Mouse (Mus musculus) neural tube, embryonic 15.5 days (tissue): ENCODE results near the gene Mfap5. TPM values are rescaled to one million over a fixed set of nuclear protein-coding genes. Genes with fewer than 3 reads are reported as not detected.
"Not testable (repeated sequence)": the region's sequence is repeated elsewhere in the genome, so short reads cannot be mapped to it uniquely, and the experiment has no call there.

Experiments
- ATAC-seq: fragments of 200-750 bp; cut with Nextera tagmentation; 2 replicates; pipeline ENCODE4 v1.8.0; 2017; ENCODE audit warnings: mild to moderate bottlenecking, moderate TSS enrichment, moderate library complexity; ENCODE audit not compliant: low FRiP score
- H3K27ac ChIP-seq: fragments of 300-500 bp; sonication (generic); replicated peaks from 2 replicates; pipeline ENCODE4 v1.5.1; 2015; ENCODE audit warnings: mild to moderate bottlenecking, inconsistent platforms
- H3K27me3 ChIP-seq: fragments of 300-500 bp; sonication (generic); replicated peaks from 2 replicates; pipeline ENCODE4 v1.6.1; 2015; ENCODE audit warnings: inconsistent platforms
- H3K36me3 ChIP-seq: fragments of 300-500 bp; sonication (generic); 2 replicates; pipeline ENCODE4 v1.6.1; 2015; ENCODE audit warnings: inconsistent platforms
- H3K4me1 ChIP-seq: fragments of 300-500 bp; sonication (generic); 2 replicates; pipeline ENCODE4 v1.6.1; 2015; ENCODE audit warnings: inconsistent platforms
- H3K4me2 ChIP-seq: fragments of 300-500 bp; sonication (generic); 2 replicates; pipeline ENCODE4 v1.6.1; 2015; ENCODE audit warnings: inconsistent platforms, mild to moderate bottlenecking, moderate library complexity
- H3K4me3 ChIP-seq: fragments of 300-500 bp; sonication (generic); replicated peaks from 2 replicates; pipeline ENCODE4 v1.5.1; 2015; ENCODE audit warnings: mild to moderate bottlenecking, inconsistent platforms
- H3K9ac ChIP-seq: fragments of 300-500 bp; sonication (generic); replicated peaks from 2 replicates; pipeline ENCODE4 v1.6.1; 2015; ENCODE audit warnings: mild to moderate bottlenecking, inconsistent platforms
- H3K9me3 ChIP-seq: fragments of 300-500 bp; sonication (generic); replicated peaks from 2 replicates; pipeline ENCODE4 v1.6.1; 2016; ENCODE audit warnings: inconsistent platforms
- WGBS: fragments of 180-500 bp; shearing (Covaris S2); methylation state at CpG from one replicate; pipeline ENCODE4 v1.1.7; 2015; ENCODE audit warnings: mixed read lengths; 5-methylcytosine and 5-hydroxymethylcytosine counted together
- polyA plus RNA-seq: library from polyadenylated mRNA; unstranded; fragments of >200 nt; fragmentation: Nextera tagmentation; extraction: Ambion mirVana; gene quantifications from 2 replicates; pipeline ENCODE4 v1.2.1, GENCODE M21; 2015

Mfap5 gene
- polyA plus RNA-seq, 1 experiment from 2014 or later, result 11.3 TPM

- 83% methylated on average over 1 of the region's 1 CpGs for WGBS
- Histone ChIP-seq H3K9me3 (no peaks in the 10 kb centered on the region), H3K27me3 (no peaks in the 10 kb centered on the region), H3K4me3 (no peak overlapping the region), H3K4me1 (no peaks in the 10 kb centered on the region), H3K4me2 (no peak overlapping the region), H3K9ac (no peak overlapping the region), H3K27ac (no peak overlapping the region), H3K36me3 (no peaks in the 10 kb centered on the region)
- ATAC-seq, result no peak
Measured at GRCm38 (mm10) chr6:122517668-122518067, 12.0 kb downstream of the Mfap5 start.

- no peaks in the 10 kb centered on the region for H3K4me1 ChIP-seq
- no peak for ATAC-seq
- H3K4me3 ChIP-seq, result no peak overlapping the region
- H3K9me3 ChIP-seq, result no peaks in the 10 kb centered on the region
- H3K36me3 ChIP-seq, result no peaks in the 10 kb centered on the region
- no peak overlapping the region for H3K27ac ChIP-seq
- no peak overlapping the region for H3K4me2 ChIP-seq
- H3K27me3 ChIP-seq, result no peaks in the 10 kb centered on the region
- WGBS, result 33% methylated on average over 2 of the region's 2 CpGs
- no peak overlapping the region for H3K9ac ChIP-seq
Measured at GRCm38 (mm10) chr6:122519384-122519783, 13.7 kb downstream of the Mfap5 start.

GRCm38 (mm10) chr6:122522595-122522994, 16.9 kb downstream of the Mfap5 start:
- H3K27me3 ChIP-seq, result no peaks in the 10 kb centered on the region
- peak; percentile 78 for ATAC-seq
- H3K27ac ChIP-seq, result no peak overlapping the region
- H3K9ac ChIP-seq, result no peak overlapping the region
- no peaks in the 10 kb centered on the region for H3K36me3 ChIP-seq
- peak overlapping the region; percentile 9; the same call in 1 of the 2 replicates for H3K4me2 ChIP-seq
- no peaks in the 10 kb centered on the region for H3K9me3 ChIP-seq
- no peaks in the 10 kb centered on the region for H3K4me1 ChIP-seq
- no peak overlapping the region for H3K4me3 ChIP-seq
- WGBS, result 75% methylated on average over 9 of the region's 9 CpGs

- no peak overlapping the region for H3K4me2 ChIP-seq
- no peak overlapping the region for H3K9ac ChIP-seq
- H3K4me1 ChIP-seq, result no peaks in the 10 kb centered on the region
- no peaks in the 10 kb centered on the region for H3K36me3 ChIP-seq
- no peak overlapping the region for H3K4me3 ChIP-seq
- no peaks in the 10 kb centered on the region for H3K9me3 ChIP-seq
- 86% methylated on average over 8 of the region's 8 CpGs for WGBS
- ATAC-seq, result no peak
- H3K27ac ChIP-seq, result no peak overlapping the region
- no peaks in the 10 kb centered on the region for H3K27me3 ChIP-seq
Measured at GRCm38 (mm10) chr6:122523289-122523688, 17.6 kb downstream of the Mfap5 start.

GRCm38 (mm10) chr6:122527596-122527995, 22.0 kb downstream of the Mfap5 start:
- no peaks in the 10 kb centered on the region for H3K4me1 ChIP-seq
- H3K27me3 ChIP-seq, result no peaks in the 10 kb centered on the region
- H3K9ac ChIP-seq, result no peak overlapping the region
- WGBS, result 63% methylated on average over 12 of the region's 12 CpGs
- H3K4me3 ChIP-seq, result no peak overlapping the region
- H3K4me2 ChIP-seq, result no peak overlapping the region
- no peak overlapping the region for H3K27ac ChIP-seq
- no peaks in the 10 kb centered on the region for H3K36me3 ChIP-seq
- ATAC-seq, result no peak
- H3K9me3 ChIP-seq, result no peaks in the 10 kb centered on the region

- H3K4me2 ChIP-seq, result no peak overlapping the region
- H3K36me3 ChIP-seq, result no peaks in the 10 kb centered on the region
- H3K4me3 ChIP-seq, result no peak overlapping the region
- H3K27ac ChIP-seq, result no peak overlapping the region
- 78% methylated on average over 11 of the region's 11 CpGs for WGBS
- no peak for ATAC-seq
- H3K27me3 ChIP-seq, result no peaks in the 10 kb centered on the region
- H3K9ac ChIP-seq, result no peak overlapping the region
- H3K4me1 ChIP-seq, result 0 out of 2 replicates have a peak, but pooled peaks cover 5% of the 10 kb centered on the region
- H3K9me3 ChIP-seq, result no peaks in the 10 kb centered on the region
Measured at GRCm38 (mm10) chr6:122528136-122528535, 22.5 kb downstream of the Mfap5 start.

- ATAC-seq, result no peak
- Histone ChIP-seq H3K4me2 (no peak overlapping the region), H3K27ac (no peak overlapping the region), H3K9ac (no peak overlapping the region), H3K4me1 (0 out of 2 replicates have a peak, but pooled peaks cover 7% of the 10 kb centered on the region), H3K27me3 (no peaks in the 10 kb centered on the region), H3K4me3 (no peak overlapping the region), H3K9me3 (no peaks in the 10 kb centered on the region), H3K36me3 (no peaks in the 10 kb centered on the region)
- WGBS, result 74% methylated on average over 8 of the region's 8 CpGs
Measured at GRCm38 (mm10) chr6:122531466-122532174, 26.0 kb downstream of the Mfap5 start.

GRCm38 (mm10) chr6:122532883-122533302, 27.2 kb downstream of the Mfap5 start:
- Histone ChIP-seq H3K9ac (no peak overlapping the region), H3K4me1 (0 out of 2 replicates have a peak, but pooled peaks cover 7% of the 10 kb centered on the region), H3K27me3 (no peaks in the 10 kb centered on the region), H3K4me2 (peak overlapping the region; percentile 25; the same call in 1 of the 2 replicates), H3K36me3 (no peaks in the 10 kb centered on the region), H3K9me3 (no peaks in the 10 kb centered on the region), H3K4me3 (no peak overlapping the region), H3K27ac (no peak overlapping the region)
- ATAC-seq, result no peak
- 2% methylated on average over 4 of the region's 4 CpGs for WGBS

- 39% methylated on average over 3 of the region's 3 CpGs for WGBS
- H3K4me1 ChIP-seq, result 0 out of 2 replicates have a peak, but pooled peaks cover 7% of the 10 kb centered on the region
- no peak overlapping the region for H3K9ac ChIP-seq
- H3K4me2 ChIP-seq, result no peak overlapping the region
- no peak overlapping the region for H3K27ac ChIP-seq
- H3K27me3 ChIP-seq, result no peaks in the 10 kb centered on the region
- ATAC-seq, result no peak
- no peaks in the 10 kb centered on the region for H3K9me3 ChIP-seq
- H3K36me3 ChIP-seq, result no peaks in the 10 kb centered on the region
- no peak overlapping the region for H3K4me3 ChIP-seq
Measured at GRCm38 (mm10) chr6:122534032-122534431, 28.4 kb downstream of the Mfap5 start.

- H3K9ac ChIP-seq, result no peak overlapping the region
- no peak overlapping the region for H3K27ac ChIP-seq
- no peaks in the 10 kb centered on the region for H3K27me3 ChIP-seq
- ATAC-seq, result no peak
- H3K9me3 ChIP-seq, result no peaks in the 10 kb centered on the region
- H3K4me3 ChIP-seq, result no peak overlapping the region
- WGBS, result 67% methylated on average over 9 of the region's 9 CpGs
- no peaks in the 10 kb centered on the region for H3K4me1 ChIP-seq
- no peak overlapping the region for H3K4me2 ChIP-seq
- no peaks in the 10 kb centered on the region for H3K36me3 ChIP-seq
Measured at GRCm38 (mm10) chr6:122539564-122539963, 33.9 kb downstream of the Mfap5 start.

- not testable (repeated sequence) for H3K27ac ChIP-seq, ATAC-seq, H3K4me2 ChIP-seq, H3K4me1 ChIP-seq, H3K4me3 ChIP-seq, H3K36me3 ChIP-seq, H3K9ac ChIP-seq, H3K9me3 ChIP-seq, H3K27me3 ChIP-seq
- WGBS, result 78% methylated on average over 5 of the region's 5 CpGs
Measured at GRCm38 (mm10) chr6:122542459-122542858, 36.8 kb downstream of the Mfap5 start.

GRCm38 (mm10) chr6:122543574-122543973, 37.9 kb downstream of the Mfap5 start:
- H3K4me2 ChIP-seq, result no peak overlapping the region
- 87% methylated on average over 5 of the region's 5 CpGs for WGBS
- no peaks in the 10 kb centered on the region for H3K9me3 ChIP-seq
- H3K4me3 ChIP-seq, result no peak overlapping the region
- no peak overlapping the region for H3K9ac ChIP-seq
- H3K36me3 ChIP-seq, result no peaks in the 10 kb centered on the region
- ATAC-seq, result no peak
- H3K4me1 ChIP-seq, result no peaks in the 10 kb centered on the region
- no peak overlapping the region for H3K27ac ChIP-seq
- H3K27me3 ChIP-seq, result no peaks in the 10 kb centered on the region
